Mouse (Mus musculus): ENCODE measurements around the gene Gcgr.
"Not testable (repeated sequence)": the region's sequence is repeated elsewhere in the genome, so short reads cannot be mapped to it uniquely, and the experiment has no call there.

Gene Gcgr

GRCm38 (mm10) chr11:120498226-120498625, 32.3 kb upstream of the Gcgr start:
- DNase-seq (ENCODE audit: low read depth, low spot score), result no peak
- H3K36me3 ChIP-seq (ENCODE audit: control insufficient read depth, insufficient read depth, low read length, poor library complexity, severe bottlenecking), result peaks cover 1% of the 10 kb centered on the region; the same call in 1 of the 2 replicates
- no peaks in the 10 kb centered on the region for H3K27me3 ChIP-seq (ENCODE audit: control insufficient read depth, insufficient read depth, low read length, poor library complexity, severe bottlenecking)

- Histone ChIP-seq H3K27me3 (ENCODE audit: control insufficient read depth, insufficient read depth, low read length, poor library complexity, severe bottlenecking) (no peaks in the 10 kb centered on the region), H3K36me3 (ENCODE audit: control insufficient read depth, insufficient read depth, low read length, poor library complexity, severe bottlenecking) (peaks cover 1% of the 10 kb centered on the region; the same call in 1 of the 2 replicates)
- no peak for DNase-seq (ENCODE audit: low read depth, low spot score)
Observed at GRCm38 (mm10) chr11:120498891-120499290, 31.6 kb upstream of the Gcgr start.

- no peak for DNase-seq (ENCODE audit: low read depth, low spot score)
- no peaks in the 10 kb centered on the region for H3K27me3 ChIP-seq (ENCODE audit: control insufficient read depth, insufficient read depth, low read length, poor library complexity, severe bottlenecking)
- peaks cover under 1% of the 10 kb centered on the region; the same call in 1 of the 2 replicates for H3K36me3 ChIP-seq (ENCODE audit: control insufficient read depth, insufficient read depth, low read length, poor library complexity, severe bottlenecking)
Observed at GRCm38 (mm10) chr11:120499894-120500293, 30.6 kb upstream of the Gcgr start.

GRCm38 (mm10) chr11:120500357-120500756, 30.1 kb upstream of the Gcgr start:
- Histone ChIP-seq H3K36me3 (ENCODE audit: control insufficient read depth, insufficient read depth, low read length, poor library complexity, severe bottlenecking) (no peaks in the 10 kb centered on the region; the same call in 1 of the 2 replicates), H3K27me3 (ENCODE audit: control insufficient read depth, insufficient read depth, low read length, poor library complexity, severe bottlenecking) (no peaks in the 10 kb centered on the region)
- no peak for DNase-seq (ENCODE audit: low read depth, low spot score)

GRCm38 (mm10) chr11:120501018-120501417, 29.5 kb upstream of the Gcgr start:
- no peak for DNase-seq (ENCODE audit: low read depth, low spot score)
- H3K36me3 ChIP-seq (ENCODE audit: control insufficient read depth, insufficient read depth, low read length, poor library complexity, severe bottlenecking), result no peaks in the 10 kb centered on the region; the same call in 1 of the 2 replicates
- no peaks in the 10 kb centered on the region for H3K27me3 ChIP-seq (ENCODE audit: control insufficient read depth, insufficient read depth, low read length, poor library complexity, severe bottlenecking)

- no peak for DNase-seq (ENCODE audit: low read depth, low spot score)
- H3K36me3 ChIP-seq (ENCODE audit: control insufficient read depth, insufficient read depth, low read length, poor library complexity, severe bottlenecking), result no peaks in the 10 kb centered on the region
- no peaks in the 10 kb centered on the region for H3K27me3 ChIP-seq (ENCODE audit: control insufficient read depth, insufficient read depth, low read length, poor library complexity, severe bottlenecking)
Observed at GRCm38 (mm10) chr11:120501701-120502100, 28.8 kb upstream of the Gcgr start.

- no peaks in the 10 kb centered on the region for H3K36me3 ChIP-seq (ENCODE audit: control insufficient read depth, insufficient read depth, low read length, poor library complexity, severe bottlenecking)
- DNase-seq (ENCODE audit: low read depth, low spot score), result no peak
- H3K27me3 ChIP-seq (ENCODE audit: control insufficient read depth, insufficient read depth, low read length, poor library complexity, severe bottlenecking), result no peaks in the 10 kb centered on the region
Observed at GRCm38 (mm10) chr11:120505661-120506060, 24.8 kb upstream of the Gcgr start.

GRCm38 (mm10) chr11:120506899-120507298, 23.6 kb upstream of the Gcgr start:
- DNase-seq (ENCODE audit: low read depth, low spot score), result no peak
- Histone ChIP-seq H3K27me3 (ENCODE audit: control insufficient read depth, insufficient read depth, low read length, poor library complexity, severe bottlenecking) (no peaks in the 10 kb centered on the region), H3K36me3 (ENCODE audit: control insufficient read depth, insufficient read depth, low read length, poor library complexity, severe bottlenecking) (no peaks in the 10 kb centered on the region)

GRCm38 (mm10) chr11:120507611-120508289, 22.7 kb upstream of the Gcgr start:
- Histone ChIP-seq H3K27me3 (ENCODE audit: control insufficient read depth, insufficient read depth, low read length, poor library complexity, severe bottlenecking) (no peaks in the 10 kb centered on the region), H3K36me3 (ENCODE audit: control insufficient read depth, insufficient read depth, low read length, poor library complexity, severe bottlenecking) (no peaks in the 10 kb centered on the region)
- no peak for DNase-seq (ENCODE audit: low read depth, low spot score)

- no peak for DNase-seq (ENCODE audit: low read depth, low spot score)
- H3K27me3 ChIP-seq (ENCODE audit: control insufficient read depth, insufficient read depth, low read length, poor library complexity, severe bottlenecking), result no peaks in the 10 kb centered on the region
- H3K36me3 ChIP-seq (ENCODE audit: control insufficient read depth, insufficient read depth, low read length, poor library complexity, severe bottlenecking), result no peaks in the 10 kb centered on the region
Observed at GRCm38 (mm10) chr11:120508290-120508870, 22.1 kb upstream of the Gcgr start.

GRCm38 (mm10) chr11:120509940-120510339, 20.6 kb upstream of the Gcgr start:
- no peak for DNase-seq (ENCODE audit: low read depth, low spot score)
- Histone ChIP-seq H3K36me3 (ENCODE audit: control insufficient read depth, insufficient read depth, low read length, poor library complexity, severe bottlenecking) (no peaks in the 10 kb centered on the region), H3K27me3 (ENCODE audit: control insufficient read depth, insufficient read depth, low read length, poor library complexity, severe bottlenecking) (no peaks in the 10 kb centered on the region)

GRCm38 (mm10) chr11:120510375-120511030, 20.0 kb upstream of the Gcgr start:
- peak; percentile 41 for DNase-seq (ENCODE audit: low read depth, low spot score)
- H3K36me3 ChIP-seq (ENCODE audit: control insufficient read depth, insufficient read depth, low read length, poor library complexity, severe bottlenecking), result no peaks in the 10 kb centered on the region
- H3K27me3 ChIP-seq (ENCODE audit: control insufficient read depth, insufficient read depth, low read length, poor library complexity, severe bottlenecking), result no peaks in the 10 kb centered on the region

- no peak for DNase-seq (ENCODE audit: low read depth, low spot score)
- H3K36me3 ChIP-seq (ENCODE audit: control insufficient read depth, insufficient read depth, low read length, poor library complexity, severe bottlenecking), result no peaks in the 10 kb centered on the region
- H3K27me3 ChIP-seq (ENCODE audit: control insufficient read depth, insufficient read depth, low read length, poor library complexity, severe bottlenecking), result no peaks in the 10 kb centered on the region
Observed at GRCm38 (mm10) chr11:120512790-120513453, 17.6 kb upstream of the Gcgr start.

- not testable (repeated sequence) for DNase-seq (ENCODE audit: low read depth, low spot score); H3K27me3 ChIP-seq (ENCODE audit: control insufficient read depth, insufficient read depth, low read length, poor library complexity, severe bottlenecking); H3K36me3 ChIP-seq (ENCODE audit: control insufficient read depth, insufficient read depth, low read length, poor library complexity, severe bottlenecking)
Observed at GRCm38 (mm10) chr11:120514262-120514661, 16.2 kb upstream of the Gcgr start.

GRCm38 (mm10) chr11:120515611-120516010, 14.9 kb upstream of the Gcgr start:
- Histone ChIP-seq H3K27me3 (ENCODE audit: control insufficient read depth, insufficient read depth, low read length, poor library complexity, severe bottlenecking) (no peaks in the 10 kb centered on the region), H3K36me3 (ENCODE audit: control insufficient read depth, insufficient read depth, low read length, poor library complexity, severe bottlenecking) (no peaks in the 10 kb centered on the region)
- DNase-seq (ENCODE audit: low read depth, low spot score), result peak; percentile 87

All from splenic B cell, adult 2 months (primary cell).